Mouse (Mus musculus) G1E (cell line): ENCODE results near the gene Tbc1d30. TPM values are rescaled to one million over a fixed set of nuclear protein-coding genes. Genes with fewer than 3 reads are reported as not detected.

Experiments used
- ATAC-seq: 2 replicates; pipeline ENCODE4 v1.8.0; 2016; ENCODE audit warnings: mild to moderate bottlenecking; ENCODE audit not compliant: insufficient number of reproducible peaks, poor library complexity, low FRiP score, severe bottlenecking; ENCODE audit errors: extremely low read depth
- DNase-seq: peaks from one replicate; pipeline ENCODE4 v3.0.0; 2012; ENCODE audit warnings: low spot score
- H3K27me3 ChIP-seq: 2 replicates; pipeline ENCODE4 v1.6.1; 2012; ENCODE audit warnings: mild to moderate bottlenecking, low read length, inconsistent platforms; ENCODE audit not compliant: insufficient read depth
- H3K36me3 ChIP-seq: replicated peaks from 2 replicates; pipeline ENCODE3; 2012; ENCODE audit warnings: mild to moderate bottlenecking, inconsistent platforms
- H3K4me1 ChIP-seq: 2 replicates; pipeline ENCODE4 v1.6.1; 2012; ENCODE audit warnings: low read depth, low read length, inconsistent platforms, mixed read lengths; ENCODE audit not compliant: insufficient read depth
- H3K4me3 ChIP-seq: 2 replicates; pipeline ENCODE4 v1.5.1; 2012; ENCODE audit warnings: low read depth, mild to moderate bottlenecking, inconsistent platforms, low read length, moderate library complexity, mixed read lengths
- H3K9me3 ChIP-seq: replicated peaks from 2 replicates; pipeline ENCODE4 v1.6.1; 2012; ENCODE audit warnings: inconsistent platforms
- CTCF ChIP-seq: IDR thresholded peaks from 2 replicates; pipeline ENCODE4 v1.5.1; 2012; ENCODE audit warnings: low read depth, low read length, inconsistent platforms, mixed read lengths
- GATA1 ChIP-seq: IDR thresholded peaks from 2 replicates; pipeline ENCODE4 v1.6.1; 2012; ENCODE audit warnings: borderline replicate concordance, low read length, inconsistent platforms, mixed read lengths
- GATA2 ChIP-seq: IDR thresholded peaks from 2 replicates; pipeline ENCODE4 v1.6.1; 2012; ENCODE audit warnings: low read depth, low read length, inconsistent platforms, borderline replicate concordance
- POLR2AphosphoS5 ChIP-seq: IDR thresholded peaks from 2 replicates; pipeline ENCODE4 v1.6.1; 2012; ENCODE audit warnings: low read depth, low read length, inconsistent platforms; ENCODE audit not compliant: insufficient replicate concordance
- TAL1 ChIP-seq: conservative IDR thresholded peaks from 2 replicates; pipeline ENCODE4 v1.6.1; 2012; ENCODE audit warnings: low read depth, low read length, inconsistent platforms, mixed read lengths
- polyA plus RNA-seq: library from polyadenylated mRNA; stranded (reverse); fragments of >175 nt; gene quantifications from 2 replicates; pipeline ENCODE4 v1.2.3, GENCODE M21; 2012
- total RNA-seq, 2 experiments: library from RNA; stranded (forward) in 1 of 2; stranded (reverse) in 1 of 2; fragments of 200-1000 nt in 1 of 2; fragments of >200 nt in 1 of 2; fragmentation: Nextera tagmentation in 1 of 2; gene quantifications; 2 replicates each; pipeline ENCODE4 v1.2.3; 2014 to 2017

Gene Tbc1d30
- total and polyA plus RNA-seq, 3 experiments: under 0.01 TPM; not detected in 2

- no peaks in the 10 kb centered on the region for H3K27me3 ChIP-seq
- ATAC-seq (no peak), DNase-seq (no peak)
- H3K36me3 ChIP-seq: peaks cover 100% of the 10 kb centered on the region
- TF ChIP-seq CTCF: no peak
- no peak for TF ChIP-seq TAL1
- TF ChIP-seq POLR2AphosphoS5: no peak
- no peak for TF ChIP-seq GATA2
- TF ChIP-seq GATA1: no peak
- H3K4me3 ChIP-seq: no peak overlapping the region
- H3K9me3 ChIP-seq: no peaks in the 10 kb centered on the region
- no peaks in the 10 kb centered on the region for H3K4me1 ChIP-seq
Observed at GRCm38 (mm10) chr10:121390602-121391001, 39.5 kb upstream of the Tbc1d30 start.

DNA sequence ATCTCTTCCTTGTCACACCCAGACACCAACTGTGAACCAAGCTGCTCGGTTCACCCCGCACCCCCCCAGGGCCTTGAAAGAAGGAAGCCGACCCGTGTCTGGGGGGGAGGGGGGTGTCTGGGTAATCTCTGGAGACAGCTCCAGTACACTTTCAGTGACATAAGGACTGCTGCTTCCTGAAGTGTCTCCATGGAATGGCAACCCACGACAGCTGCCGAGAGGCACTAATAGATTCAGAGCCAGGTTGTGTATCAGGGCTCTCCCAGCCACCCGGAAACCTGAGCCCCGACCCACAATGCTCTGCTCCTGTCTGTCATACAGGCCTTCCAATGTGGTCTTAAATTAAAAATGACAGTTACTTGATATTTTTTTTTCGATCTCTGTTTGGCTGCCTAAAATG lies 35.3 kb upstream of the Tbc1d30 start:
- no peak for ATAC-seq

GRCm38 (mm10) chr10:121385695-121386094 lies 34.6 kb upstream of the Tbc1d30 start:
- no peaks in the 10 kb centered on the region for H3K9me3 ChIP-seq
- 0 out of 2 replicates have a peak, but pooled peaks cover 2% of the 10 kb centered on the region for H3K4me1 ChIP-seq
- H3K27me3 ChIP-seq: no peaks in the 10 kb centered on the region
- DNase-seq: no peak
- no peak for ATAC-seq
- peaks cover 99% of the 10 kb centered on the region for H3K36me3 ChIP-seq
- no peak for TF ChIP-seq GATA1
- H3K4me3 ChIP-seq: no peak overlapping the region

More for the DNA sequence above, 35.3 kb upstream of the Tbc1d30 start:
- Histone ChIP-seq H3K27me3 (no peaks in the 10 kb centered on the region), H3K4me3 (no peak overlapping the region), H3K9me3 (no peaks in the 10 kb centered on the region), H3K4me1 (0 out of 2 replicates have a peak, but pooled peaks cover 2% of the 10 kb centered on the region), H3K36me3 (peaks cover 99% of the 10 kb centered on the region)
- TF ChIP-seq GATA1 (no peak), GATA2 (no peak), CTCF (no peak), TAL1 (no peak), POLR2AphosphoS5 (no peak)
- DNase-seq: no peak

DNA sequence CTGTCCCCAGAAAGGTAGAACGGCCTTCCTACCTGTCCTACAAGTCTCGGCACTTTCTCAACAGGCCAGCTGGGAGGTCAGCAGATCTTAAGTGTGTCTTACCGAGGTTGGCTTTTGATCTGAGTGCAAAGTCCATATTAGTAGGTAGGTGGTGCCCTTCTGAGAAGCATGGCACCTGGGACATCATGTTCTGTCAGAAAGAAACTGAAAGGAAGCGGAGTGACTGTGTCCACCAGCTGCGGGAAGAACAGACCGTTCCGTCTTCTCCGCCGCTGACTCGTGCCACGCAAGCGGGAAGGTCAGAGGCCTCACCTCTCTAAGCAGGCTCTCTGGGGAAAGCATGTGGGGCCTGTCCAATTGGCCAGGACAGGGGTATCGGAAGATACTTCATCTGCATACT lies 33.6 kb upstream of the Tbc1d30 start:
- DNase-seq (no peak), ATAC-seq (no peak)
- Histone ChIP-seq H3K36me3 (peaks cover 97% of the 10 kb centered on the region), H3K9me3 (no peaks in the 10 kb centered on the region), H3K4me3 (no peak overlapping the region), H3K27me3 (no peaks in the 10 kb centered on the region), H3K4me1 (0 out of 2 replicates have a peak, but pooled peaks cover 2% of the 10 kb centered on the region)
- no peak for TF ChIP-seq CTCF
- TF ChIP-seq TAL1: no peak
- TF ChIP-seq POLR2AphosphoS5: no peak
- no peak for TF ChIP-seq GATA2
- TF ChIP-seq GATA1: no peak

DNA sequence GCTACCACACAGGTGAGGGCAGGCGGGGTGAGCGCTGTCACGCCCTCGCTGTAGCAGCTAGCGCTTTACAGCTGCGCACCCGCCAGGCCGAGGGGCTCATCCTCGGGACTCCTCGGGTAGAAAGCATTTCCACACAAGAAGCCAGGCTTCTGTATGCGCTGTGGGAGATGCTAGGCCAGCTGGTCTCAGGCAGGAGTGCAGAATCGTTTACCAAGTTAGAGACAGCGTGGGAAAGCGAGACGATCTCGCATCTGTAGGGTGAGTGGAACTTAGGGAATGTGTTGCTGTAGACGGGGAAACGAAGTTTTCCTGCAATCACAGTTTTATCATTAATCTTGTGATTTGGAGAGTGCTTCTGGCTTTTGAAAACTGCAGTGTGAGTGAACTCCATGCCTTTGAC lies 30.2 kb upstream of the Tbc1d30 start:
- peaks cover 12% of the 10 kb centered on the region for H3K4me1 ChIP-seq
- no peaks in the 10 kb centered on the region for H3K9me3 ChIP-seq
- H3K4me3 ChIP-seq: no peak overlapping the region
- peaks cover 97% of the 10 kb centered on the region for H3K36me3 ChIP-seq
- TF ChIP-seq GATA1: no peak
- TF ChIP-seq POLR2AphosphoS5: no peak
- no peak for TF ChIP-seq TAL1
- no peak for TF ChIP-seq GATA2
- TF ChIP-seq CTCF: no peak
- DNase-seq (no peak), ATAC-seq (no peak)
- H3K27me3 ChIP-seq: no peaks in the 10 kb centered on the region

DNA sequence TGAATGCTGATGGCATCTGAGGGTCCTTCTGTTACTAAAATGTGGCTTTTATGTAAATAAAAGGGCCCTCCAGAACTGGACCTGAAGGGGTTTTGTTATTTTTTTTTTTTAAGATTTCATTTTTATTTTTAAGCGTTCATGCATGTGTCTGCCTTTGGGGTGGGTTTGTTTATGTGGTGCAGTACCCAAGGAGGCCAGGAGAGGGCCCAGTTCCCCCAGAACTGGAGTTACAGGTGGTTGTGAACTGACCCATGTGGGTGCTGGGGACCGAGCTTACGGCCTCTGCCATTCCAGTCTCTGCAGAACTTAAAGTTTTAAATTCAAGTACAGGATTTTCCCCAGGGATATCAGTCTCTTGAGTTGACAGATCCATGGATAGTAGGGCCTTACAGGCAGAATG lies 28.3 kb upstream of the Tbc1d30 start:
- DNase-seq (no peak), ATAC-seq (no peak)
- peaks cover 93% of the 10 kb centered on the region for H3K36me3 ChIP-seq
- TF ChIP-seq CTCF (no peak), TAL1 (no peak), POLR2AphosphoS5 (no peak), GATA1 (no peak), GATA2 (no peak)
- no peaks in the 10 kb centered on the region for H3K9me3 ChIP-seq
- H3K4me1 ChIP-seq: peaks cover 31% of the 10 kb centered on the region
- H3K4me3 ChIP-seq: no peak overlapping the region
- no peaks in the 10 kb centered on the region for H3K27me3 ChIP-seq
